Mouse (Mus musculus) myocyte (in vitro differentiated cells): ENCODE measurements around the gene Sema5a.

Experiments used
- E2F4 ChIP-seq: IDR thresholded peaks from one replicate; pipeline ENCODE4 v1.6.1; 2011; ENCODE audit warnings: mild to moderate bottlenecking, control low read depth, moderate library complexity; ENCODE audit not compliant: insufficient read depth
- POLR2A ChIP-seq: IDR thresholded peaks from one replicate; pipeline ENCODE4 v1.6.1; 2011; ENCODE audit warnings: low read depth, mild to moderate bottlenecking, control low read depth, moderate library complexity; ENCODE audit not compliant: insufficient read length
- TCF12 ChIP-seq: IDR thresholded peaks from one replicate; pipeline ENCODE4 v1.6.1; 2011; ENCODE audit warnings: mild to moderate bottlenecking, control low read depth; ENCODE audit not compliant: poor library complexity, insufficient read depth, severe bottlenecking
- USF1 ChIP-seq: IDR thresholded peaks from one replicate; pipeline ENCODE4 v1.6.1; 2011; ENCODE audit warnings: low read depth, mild to moderate bottlenecking, control low read depth, moderate library complexity

DNA sequence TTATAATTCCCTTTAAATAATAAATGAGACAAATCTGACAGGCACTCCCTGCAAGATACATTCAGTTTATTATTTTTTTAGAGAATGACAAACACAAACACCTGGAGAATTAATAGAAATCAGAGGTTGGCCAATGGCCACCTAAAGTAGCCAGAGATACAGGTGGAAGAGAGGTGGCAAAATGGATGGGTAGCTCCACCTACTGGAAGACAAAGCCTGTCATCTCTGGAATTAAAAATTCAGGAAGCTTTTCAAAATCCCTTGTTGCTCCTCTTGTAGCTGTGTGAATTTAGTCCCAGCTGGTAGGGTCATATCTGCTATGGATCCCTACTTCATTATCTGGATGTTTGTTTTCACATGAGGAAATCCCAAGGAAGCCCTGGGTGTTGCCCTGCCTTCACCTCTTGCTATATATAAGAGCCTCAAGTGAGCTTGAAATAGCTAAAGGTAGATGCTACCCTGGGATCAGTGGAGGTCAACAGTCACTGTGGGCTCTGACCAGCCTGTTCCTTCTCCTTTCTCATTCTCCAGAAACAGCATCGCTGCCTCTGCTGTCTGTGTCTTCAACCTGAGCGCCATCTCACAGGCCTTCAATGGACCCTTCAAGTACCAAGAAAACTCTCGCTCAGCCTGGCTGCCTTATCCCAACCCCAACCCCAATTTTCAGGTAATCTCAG, 323.7 kb downstream of the Sema5a start:
- TF ChIP-seq USF1 = no peak
- TF ChIP-seq E2F4 = no peak
- TF ChIP-seq TCF12 = no peak
- TF ChIP-seq POLR2A = no peak
